Comparison of ENCODE assay signal across 28 mouse cellular contexts in genomic region chr5:148348153-148348552, GRCm38 (mm10). TPM values are rescaled to one million over a fixed set of nuclear protein-coding genes. Genes with fewer than 3 reads are reported as not detected.
DNase-seq lines count a peak whose midpoint lies in the region; ATAC-seq and TF ChIP-seq lines count a peak whose summit lies in the region.
"Had no signal": no experiment of that assay in that cellular context is flagged by ENCODE, and none has a peak within 500 bp of the region (broad histone marks: within the 10 kb centered on the region; RNA-seq: fewer than 3 reads in every experiment).

No protein-coding gene starts in this region.

- 0 out of 2 replicates have a peak overlapping the region, but pooled peaks have one; percentile 9 for H3K27ac ChIP-seq in heart, embryonic 10.5 days
- H3K27ac ChIP-seq in heart, embryonic 11.5 days (ENCODE audit: low read depth, low read length) = no peak overlapping the region
- peak overlapping the region; percentile 30; the same call in 1 of the 2 replicates for H3K27ac ChIP-seq in heart, postnatal 0 days (ENCODE audit: low read depth)
- H3K27ac ChIP-seq: embryonic facial prominence, embryonic 13.5 days; forebrain, embryonic 10.5 days; forebrain, embryonic 15.5 days; gastrocnemius, adult 2 months; hindbrain, embryonic 10.5 days; hindbrain, embryonic 15.5 days; intestine, embryonic 15.5 days; kidney, postnatal 0 days; limb, embryonic 12.5 days; liver, embryonic 15.5 days; neural tube, embryonic 13.5 days had no signal

- H3K4me3 ChIP-seq in heart, embryonic 10.5 days = no peak overlapping the region
- H3K4me3 ChIP-seq in heart, embryonic 11.5 days (ENCODE audit: low read depth, low read length) = no peak overlapping the region
- H3K4me3 ChIP-seq in heart, postnatal 0 days (ENCODE audit: low read depth, low read length) = no peak overlapping the region
- H3K4me3 ChIP-seq: embryonic facial prominence, embryonic 13.5 days; forebrain, embryonic 10.5 days; forebrain, embryonic 15.5 days; gastrocnemius, adult 2 months; hindbrain, embryonic 10.5 days; hindbrain, embryonic 15.5 days; intestine, embryonic 15.5 days; limb, embryonic 12.5 days; liver, embryonic 15.5 days; neural tube, embryonic 13.5 days had no signal

- H3K4me1 ChIP-seq in heart, embryonic 10.5 days = peaks cover 27% of the 10 kb centered on the region; the same call in 1 of the 2 replicates
- H3K4me1 ChIP-seq in heart, embryonic 11.5 days (ENCODE audit: control insufficient read depth, insufficient read depth, low read length) = peaks cover 22% of the 10 kb centered on the region
- H3K4me1 ChIP-seq in heart, postnatal 0 days (ENCODE audit: control insufficient read depth, insufficient read depth) = peaks cover 28% of the 10 kb centered on the region
- H3K4me1 ChIP-seq: forebrain, embryonic 10.5 days; intestine, embryonic 15.5 days; liver, embryonic 15.5 days had no signal

- no peaks in the 10 kb centered on the region for H3K27me3 ChIP-seq in heart, embryonic 10.5 days (ENCODE audit: insufficient read depth, poor library complexity, severe bottlenecking)
- H3K27me3 ChIP-seq in heart, embryonic 11.5 days (ENCODE audit: control insufficient read depth, insufficient read depth, low read length) = no peaks in the 10 kb centered on the region
- no peaks in the 10 kb centered on the region for H3K27me3 ChIP-seq in heart, postnatal 0 days (ENCODE audit: control insufficient read depth, insufficient read depth, low read length)
- H3K27me3 ChIP-seq: embryonic facial prominence, embryonic 13.5 days; forebrain, embryonic 15.5 days; hindbrain, embryonic 15.5 days; intestine, embryonic 15.5 days; limb, embryonic 12.5 days; liver, embryonic 15.5 days; neural tube, embryonic 13.5 days had no signal

- 38% methylated on average over 8 of the region's 8 CpGs for WGBS in heart, embryonic 10.5 days
- WGBS in heart, embryonic 11.5 days (ENCODE audit: insufficient replicate concordance) = 42% methylated on average over 8 of the region's 8 CpGs
- 33% methylated on average over 8 of the region's 8 CpGs for WGBS in heart, postnatal 0 days

- intact Hi-C loops in heart, postnatal 25 days (cut with DNase I) = no loop called here

- TF ChIP-seq CTCF in heart, postnatal 0 days (IDR thresholded peaks at IDR 0.05; ENCODE audit: low read depth) = no peak

- peaks cover 23% of the 10 kb centered on the region for H3K36me3 ChIP-seq in heart, embryonic 10.5 days
- H3K36me3 ChIP-seq in heart, embryonic 11.5 days (ENCODE audit: control insufficient read depth, insufficient read depth, low read length) = no peaks in the 10 kb centered on the region
- H3K36me3 ChIP-seq in heart, postnatal 0 days (replicated peaks; ENCODE audit: control insufficient read depth, insufficient read depth, low read length) = 0 out of 2 replicates have a peak, but pooled peaks cover 6% of the 10 kb centered on the region
- H3K36me3 ChIP-seq: embryonic facial prominence, embryonic 13.5 days; limb, embryonic 12.5 days had no signal

- ATAC-seq in heart, embryonic 11.5 days (replicated peaks; ENCODE audit: insufficient number of reproducible peaks, low FRiP score, low TSS enrichment) = 0 out of 2 replicates have a peak, but pooled peaks have one; percentile 27
- peak; percentile 87 for ATAC-seq in heart, postnatal 0 days (ENCODE audit: insufficient read depth, low read depth)
- no peak for ATAC-seq in megakaryocyte progenitor cell, adult 5-6 weeks (replicated peaks; ENCODE audit: poor library complexity)
- ATAC-seq: forebrain, embryonic 15.5 days; intestine, embryonic 15.5 days had no signal

- peak; percentile 32 to 56 for DNase-seq in heart, adult 9 months (ENCODE audit: low spot score in 2 of 2)
- no peak for DNase-seq in heart, postnatal 25 days (ENCODE audit: low spot score)
- DNase-seq in heart, embryonic 10.5 days (ENCODE audit: low spot score) = no peak
- peak; percentile 52 for DNase-seq in heart, postnatal 0 days (ENCODE audit: low spot score)
- no peak for DNase-seq in adrenal gland, postnatal 14 days
- DNase-seq: adrenal gland, adult 2 months; B cell, adult 2 months; cerebellum, adult 9-10 months; embryo, embryonic 11 days; gastrocnemius, adult 2 months; gastrocnemius, postnatal 36 days; kidney, adult 2 months; lung, embryonic 14.5 days; lung, postnatal 14 days; thymus, postnatal 4 days had no signal

- no peak for TF ChIP-seq EP300 in heart, postnatal 0 days (IDR thresholded peaks at IDR 0.05; ENCODE audit: low read depth)

- H3K9ac ChIP-seq in heart, embryonic 11.5 days (ENCODE audit: low read depth, low read length) = no peak overlapping the region
- no peak overlapping the region for H3K9ac ChIP-seq in heart, postnatal 0 days (replicated peaks; ENCODE audit: low read depth, low read length)
- H3K9ac ChIP-seq: embryonic facial prominence, embryonic 13.5 days; forebrain, embryonic 15.5 days; hindbrain, embryonic 15.5 days; intestine, embryonic 15.5 days; limb, embryonic 12.5 days; liver, embryonic 15.5 days; lung, embryonic 14.5 days; neural tube, embryonic 13.5 days had no signal

- H3K4me2 ChIP-seq in heart, embryonic 11.5 days = no peak overlapping the region
- no peak overlapping the region for H3K4me2 ChIP-seq in heart, postnatal 0 days (ENCODE audit: low read depth, low read length)
- H3K4me2 ChIP-seq: embryonic facial prominence, embryonic 13.5 days; forebrain, embryonic 15.5 days; hindbrain, embryonic 15.5 days; intestine, embryonic 15.5 days; limb, embryonic 12.5 days; liver, embryonic 15.5 days; lung, embryonic 14.5 days; midbrain, embryonic 11.5 days; neural tube, embryonic 13.5 days had no signal

- no peaks in the 10 kb centered on the region for H3K9me3 ChIP-seq in heart, embryonic 10.5 days
- H3K9me3 ChIP-seq in heart, embryonic 11.5 days (replicated peaks; ENCODE audit: control insufficient read depth, low read length) = no peaks in the 10 kb centered on the region
- H3K9me3 ChIP-seq in heart, postnatal 0 days (replicated peaks; ENCODE audit: control insufficient read depth, low read length) = no peaks in the 10 kb centered on the region
- H3K9me3 ChIP-seq: embryonic facial prominence, embryonic 13.5 days; forebrain, embryonic 10.5 days; forebrain, embryonic 15.5 days; hindbrain, embryonic 10.5 days; hindbrain, embryonic 15.5 days; intestine, embryonic 15.5 days; limb, embryonic 12.5 days; liver, embryonic 15.5 days; neural tube, embryonic 13.5 days had no signal

RNA-seq across cellular contexts. Expression of gene Slc7a1, which starts 51.6 kb away (rescaled TPM):
- total RNA-seq in heart, postnatal 25 days (2021) = 10 to 100 TPM; 10.7 to 15.0 TPM
- polyA plus RNA-seq in heart, embryonic 10.5 days (2016; fragmentation: Nextera tagmentation; extraction: Ambion mirVana) = 23.3 and 24.9 TPM in 2 replicates
- polyA plus RNA-seq in heart, embryonic 11.5 days (2014; fragmentation: Nextera tagmentation; extraction: Ambion mirVana) = 26.8 and 34.6 TPM in 2 replicates
- total RNA-seq in heart, postnatal 0 days (2014; rRNA removed; ENCODE audit: low replicate concordance) = 21.0 and 31.0 TPM in 2 replicates
- polyA plus RNA-seq in heart, postnatal 0 days (2015; fragmentation: Nextera tagmentation; extraction: Ambion mirVana) = 7.7 and 13.2 TPM in 2 replicates
- total RNA-seq in megakaryocyte progenitor cell, adult 5-6 weeks (2015) = 36.0 and 37.7 TPM in 2 replicates
- total RNA-seq in megakaryocyte progenitor cell, adult 5-6 weeks (2017) = 14.9 and 15.3 TPM in 2 replicates
- total RNA-seq in adrenal gland, postnatal 14 days (2021) = 70.5 and 83.6 TPM in 2 replicates

Comparison
In these comparisons a context has a peak if more than half of its experiments do, and no peak if none do; other contexts are left out.
1. DNase-seq: peak in heart, adult 9 months (2 of 2) and heart, postnatal 0 days (single experiment); none in heart, postnatal 25 days (single experiment), heart, embryonic 10.5 days (single experiment) and adrenal gland, postnatal 14 days (single experiment).